Mouse (Mus musculus) G1E (cell line): ENCODE results near the gene Jam3. TPM values are rescaled to one million over a fixed set of nuclear protein-coding genes. Genes with fewer than 3 reads are reported as not detected.

Experiments used
- ATAC-seq: 2 replicates; pipeline ENCODE4 v1.8.0; 2016; ENCODE audit warnings: mild to moderate bottlenecking; ENCODE audit not compliant: insufficient number of reproducible peaks, poor library complexity, low FRiP score, severe bottlenecking; ENCODE audit errors: extremely low read depth
- DNase-seq: peaks from one replicate; pipeline ENCODE4 v3.0.0; 2012; ENCODE audit warnings: low spot score
- H3K27me3 ChIP-seq: 2 replicates; pipeline ENCODE4 v1.6.1; 2012; ENCODE audit warnings: mild to moderate bottlenecking, low read length, inconsistent platforms; ENCODE audit not compliant: insufficient read depth
- H3K36me3 ChIP-seq: replicated peaks from 2 replicates; pipeline ENCODE3; 2012; ENCODE audit warnings: mild to moderate bottlenecking, inconsistent platforms
- H3K4me1 ChIP-seq: 2 replicates; pipeline ENCODE4 v1.6.1; 2012; ENCODE audit warnings: low read depth, low read length, inconsistent platforms, mixed read lengths; ENCODE audit not compliant: insufficient read depth
- H3K4me3 ChIP-seq: 2 replicates; pipeline ENCODE4 v1.5.1; 2012; ENCODE audit warnings: low read depth, mild to moderate bottlenecking, inconsistent platforms, low read length, moderate library complexity, mixed read lengths
- H3K9me3 ChIP-seq: replicated peaks from 2 replicates; pipeline ENCODE4 v1.6.1; 2012; ENCODE audit warnings: inconsistent platforms
- CTCF ChIP-seq: IDR thresholded peaks from 2 replicates; pipeline ENCODE4 v1.5.1; 2012; ENCODE audit warnings: low read depth, low read length, inconsistent platforms, mixed read lengths
- GATA1 ChIP-seq: IDR thresholded peaks from 2 replicates; pipeline ENCODE4 v1.6.1; 2012; ENCODE audit warnings: borderline replicate concordance, low read length, inconsistent platforms, mixed read lengths
- GATA2 ChIP-seq: IDR thresholded peaks from 2 replicates; pipeline ENCODE4 v1.6.1; 2012; ENCODE audit warnings: low read depth, low read length, inconsistent platforms, borderline replicate concordance
- POLR2AphosphoS5 ChIP-seq: IDR thresholded peaks from 2 replicates; pipeline ENCODE4 v1.6.1; 2012; ENCODE audit warnings: low read depth, low read length, inconsistent platforms; ENCODE audit not compliant: insufficient replicate concordance
- TAL1 ChIP-seq: conservative IDR thresholded peaks from 2 replicates; pipeline ENCODE4 v1.6.1; 2012; ENCODE audit warnings: low read depth, low read length, inconsistent platforms, mixed read lengths
- polyA plus RNA-seq: library from polyadenylated mRNA; stranded (reverse); fragments of >175 nt; gene quantifications from 2 replicates; pipeline ENCODE4 v1.2.3, GENCODE M21; 2012
- total RNA-seq, 2 experiments: library from RNA; stranded (forward) in 1 of 2; stranded (reverse) in 1 of 2; fragments of 200-1000 nt in 1 of 2; fragments of >200 nt in 1 of 2; fragmentation: Nextera tagmentation in 1 of 2; gene quantifications; 2 replicates each; pipeline ENCODE4 v1.2.3; 2014 to 2017

The Jam3 gene
- total and polyA plus RNA-seq, 3 experiments: not detected

GRCm38 (mm10) chr9:27098092-27098491 is 57.1 kb downstream of the Jam3 start:
- no peak for DNase-seq
- Histone ChIP-seq H3K9me3 (no peaks in the 10 kb centered on the region), H3K36me3 (peaks cover 73% of the 10 kb centered on the region), H3K4me1 (no peaks in the 10 kb centered on the region), H3K4me3 (no peak overlapping the region), H3K27me3 (no peaks in the 10 kb centered on the region)
- TF ChIP-seq GATA2: no peak
- no peak for TF ChIP-seq POLR2AphosphoS5
- TF ChIP-seq GATA1: no peak
- no peak for TF ChIP-seq CTCF
- ATAC-seq: no peak

- no peak for TF ChIP-seq CTCF
- no peak for TF ChIP-seq TAL1
- TF ChIP-seq GATA1: no peak
- TF ChIP-seq POLR2AphosphoS5: no peak
- TF ChIP-seq GATA2: no peak
- no peaks in the 10 kb centered on the region for H3K27me3 ChIP-seq
- H3K36me3 ChIP-seq: peaks cover 93% of the 10 kb centered on the region
- no peak for DNase-seq
- no peak overlapping the region for H3K4me3 ChIP-seq
- no peaks in the 10 kb centered on the region for H3K9me3 ChIP-seq
- no peak for ATAC-seq
- no peaks in the 10 kb centered on the region for H3K4me1 ChIP-seq
These were observed 62.3 kb downstream of the Jam3 start for GRCm38 (mm10) chr9:27092916-27093315.

DNA sequence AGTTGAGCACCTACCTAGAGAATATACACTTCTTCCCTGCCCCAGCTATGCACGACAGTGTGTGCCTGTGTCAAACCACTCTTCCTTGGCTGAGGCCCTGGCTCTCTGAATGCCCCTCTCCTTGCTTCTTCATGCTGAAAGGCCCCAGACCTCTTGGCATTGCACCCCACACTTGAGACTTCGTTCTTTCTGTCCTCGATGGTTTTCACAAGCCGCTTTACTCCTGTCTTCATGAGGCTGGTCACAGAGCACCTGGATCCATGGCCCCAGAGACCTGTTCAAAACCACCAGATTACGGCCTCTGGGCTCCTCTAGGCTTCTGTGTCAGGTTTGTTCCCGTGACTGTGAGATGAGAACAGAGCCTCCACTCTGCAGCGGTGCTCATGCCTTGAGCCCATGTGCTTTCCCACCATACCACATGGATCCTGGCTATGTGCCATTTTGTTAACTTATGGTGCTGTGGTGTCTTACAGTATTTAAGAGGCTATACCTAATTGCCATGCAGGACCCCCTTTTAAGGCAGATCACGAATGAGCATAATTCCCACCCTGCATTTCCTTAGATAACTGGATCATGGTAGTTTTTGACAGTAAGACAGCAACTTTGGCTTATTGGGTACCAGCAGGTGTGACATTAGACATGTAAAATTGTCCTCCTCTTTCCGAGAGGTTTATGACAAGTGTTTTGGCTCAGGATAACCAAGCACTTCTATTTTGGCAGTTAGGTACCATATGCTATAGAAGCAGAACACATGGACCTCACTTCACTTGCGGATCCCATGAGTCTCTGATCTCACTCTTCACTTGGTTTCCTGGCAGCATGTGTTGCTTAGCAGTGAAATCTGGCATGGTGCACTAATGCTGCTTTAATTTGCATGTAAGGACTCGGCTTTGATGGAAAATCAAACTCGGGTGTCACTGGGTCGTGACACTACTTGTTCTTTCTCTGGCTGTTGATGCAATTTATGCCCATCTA is 64.1 kb downstream of the Jam3 start:
- ATAC-seq (no peak), DNase-seq (no peak)
- no peak overlapping the region for H3K4me3 ChIP-seq
- H3K27me3 ChIP-seq: no peaks in the 10 kb centered on the region
- H3K9me3 ChIP-seq: no peaks in the 10 kb centered on the region
- H3K36me3 ChIP-seq: peaks cover 95% of the 10 kb centered on the region
- TF ChIP-seq GATA1: no peak
- no peak for TF ChIP-seq GATA2
- no peak for TF ChIP-seq TAL1
- TF ChIP-seq CTCF: no peak
- TF ChIP-seq POLR2AphosphoS5: no peak
- H3K4me1 ChIP-seq: no peaks in the 10 kb centered on the region

DNA sequence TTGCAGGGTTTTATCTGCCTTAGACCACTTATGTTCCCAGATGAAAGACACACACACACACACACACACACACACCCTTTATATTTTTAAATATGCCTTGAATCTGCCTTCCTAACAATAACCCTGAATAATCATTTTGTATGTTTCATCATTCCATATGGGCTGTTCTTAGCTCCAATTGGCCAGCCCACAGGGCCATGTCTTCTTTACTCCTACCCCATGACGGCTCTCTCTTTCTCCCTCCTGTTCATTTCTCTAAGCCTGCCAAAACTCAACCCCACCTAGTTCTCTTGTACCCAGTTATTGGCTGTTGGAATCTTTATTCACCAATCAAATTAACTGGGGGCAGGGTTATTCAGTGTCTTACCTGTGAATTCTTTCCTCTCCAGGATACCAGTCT is 65.1 kb downstream of the Jam3 start:
- no peaks in the 10 kb centered on the region for H3K4me1 ChIP-seq
- no peaks in the 10 kb centered on the region for H3K27me3 ChIP-seq
- TF ChIP-seq POLR2AphosphoS5: no peak
- TF ChIP-seq CTCF: no peak
- TF ChIP-seq GATA2: no peak
- no peak for TF ChIP-seq GATA1
- no peak for TF ChIP-seq TAL1
- H3K36me3 ChIP-seq: peaks cover 95% of the 10 kb centered on the region
- ATAC-seq (no peak), DNase-seq (no peak)
- no peak overlapping the region for H3K4me3 ChIP-seq
- H3K9me3 ChIP-seq: no peaks in the 10 kb centered on the region

GRCm38 (mm10) chr9:27087402-27087801 is 67.8 kb downstream of the Jam3 start:
- H3K27me3 ChIP-seq: no peaks in the 10 kb centered on the region
- DNase-seq: no peak
- peaks cover 97% of the 10 kb centered on the region for H3K36me3 ChIP-seq
- no peak overlapping the region for H3K4me3 ChIP-seq
- TF ChIP-seq TAL1 (no peak), POLR2AphosphoS5 (no peak), GATA2 (no peak), GATA1 (no peak), CTCF (no peak)
- no peaks in the 10 kb centered on the region for H3K4me1 ChIP-seq
- no peaks in the 10 kb centered on the region for H3K9me3 ChIP-seq
- no peak for ATAC-seq

- Histone ChIP-seq H3K4me1 (no peaks in the 10 kb centered on the region), H3K4me3 (no peak overlapping the region), H3K36me3 (peaks cover 97% of the 10 kb centered on the region), H3K9me3 (no peaks in the 10 kb centered on the region), H3K27me3 (no peaks in the 10 kb centered on the region)
- TF ChIP-seq TAL1 (no peak), CTCF (no peak), GATA1 (no peak), GATA2 (no peak), POLR2AphosphoS5 (no peak)
- DNase-seq (no peak), ATAC-seq (no peak)
These were observed 69.0 kb downstream of the Jam3 start for GRCm38 (mm10) chr9:27086256-27086655.
